Comparison of ENCODE assay signal across 1 mouse cellular context in the genomic region with DNA sequence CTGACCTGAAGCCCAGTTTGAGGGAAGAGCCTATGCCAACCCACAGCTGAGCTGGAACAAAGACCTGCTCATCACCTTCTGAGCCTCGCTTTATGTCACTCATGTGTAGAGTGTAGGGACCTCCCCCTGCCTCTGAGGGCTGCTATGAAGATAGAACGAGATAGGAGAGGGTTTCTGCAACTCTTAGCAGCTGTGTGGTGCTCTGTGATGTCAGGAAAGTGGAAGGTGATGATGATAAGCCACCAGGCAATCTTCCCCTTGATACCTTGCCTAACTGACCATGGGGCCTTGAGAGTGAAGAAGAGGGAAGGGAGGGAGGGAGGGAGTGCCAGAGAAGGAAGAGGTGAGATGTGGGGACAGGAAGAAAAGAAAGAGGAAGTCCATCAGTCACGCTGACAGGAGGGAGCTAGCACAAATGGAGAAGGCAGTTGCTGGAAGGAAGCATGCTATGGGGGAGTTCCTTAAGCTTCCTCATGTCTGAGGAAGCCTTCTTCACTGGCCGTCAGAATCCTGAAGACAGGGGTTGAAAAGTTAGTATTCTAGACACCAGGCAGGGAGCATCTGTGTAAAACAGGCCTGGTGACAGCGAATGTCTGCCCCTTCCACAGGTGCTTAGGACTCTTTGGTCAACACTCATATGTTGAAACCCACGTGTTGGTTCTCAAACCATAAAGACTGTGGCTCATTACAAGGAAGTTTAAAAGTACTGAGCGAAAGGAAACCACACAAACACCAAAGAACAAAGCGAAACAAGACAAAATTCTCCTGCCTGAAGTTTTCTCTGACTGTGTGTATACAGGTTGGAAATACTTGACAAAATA.
TF ChIP-seq lines count a peak whose summit lies in the region.

Gene Nav2 (plus strand): TSS at position 196 of the 821 bp plus-strand sequence.

TF ChIP-seq in MEL, 35 proteins besides CTCF, POLR2A, EP300 and RAD21 (continued from another document):
- TF ChIP-seq ZMIZ1 (IDR thresholded peaks at IDR 0.05; ENCODE audit: low read depth, low read length), result no peak
- no peak for TF ChIP-seq POLR2AphosphoS5 (IDR thresholded peaks at IDR 0.05; ENCODE audit: borderline replicate concordance, low read depth, low read length)
- TF ChIP-seq SIN3A (IDR thresholded peaks at IDR 0.05; ENCODE audit: low read length), result no peak; the same call in 1 of the 2 replicates
- TF ChIP-seq TBP (IDR thresholded peaks at IDR 0.05; ENCODE audit: low read depth, low read length), result peak; percentile 62; the same call in 1 of the 2 replicates
- no peak for TF ChIP-seq USF1 (IDR thresholded peaks at IDR 0.05; ENCODE audit: low read depth, low read length)
- TF ChIP-seq UBTF (IDR thresholded peaks at IDR 0.05; ENCODE audit: borderline replicate concordance, insufficient read depth, low read depth, low read length), result no peak
- no peak for TF ChIP-seq JUND (IDR thresholded peaks at IDR 0.05; ENCODE audit: low read depth, low read length)
- TF ChIP-seq KAT2A (conservative IDR thresholded peaks at IDR 0.05; ENCODE audit: low read depth, low read length), result no peak
- peak; percentile 22; the same call in 1 of the 2 replicates for TF ChIP-seq GATA1 (IDR thresholded peaks at IDR 0.05; ENCODE audit: low read depth, low read length)
- peak; percentile 59 for TF ChIP-seq MXI1 (IDR thresholded peaks at IDR 0.05; ENCODE audit: low read depth, low read length)
- no peak for TF ChIP-seq MAFK (IDR thresholded peaks at IDR 0.05; ENCODE audit: borderline replicate concordance, low read depth, low read length)
- TF ChIP-seq ETS1 (IDR thresholded peaks at IDR 0.05; ENCODE audit: low read depth, low read length), result peak; percentile 80
- TF ChIP-seq ZNF384 (IDR thresholded peaks at IDR 0.05; ENCODE audit: low read depth, low read length), result no peak
- TF ChIP-seq SMC3 (IDR thresholded peaks at IDR 0.05; ENCODE audit: low read depth, low read length), result 0 out of 2 replicates have a peak, but pooled peaks have one; percentile 1
TF ChIP-seq in MEL: peak in this region for 12.
